Comparison of ENCODE assay signal across 17 mouse cellular contexts in genomic region chr3:27494698-27495097, GRCm38 (mm10).
DNase-seq lines count a peak whose midpoint lies in the region; ATAC-seq and TF ChIP-seq lines count a peak whose summit lies in the region.
"Had no signal": no experiment of that assay in that cellular context is flagged by ENCODE, and none has a peak within 500 bp of the region (broad histone marks: within the 10 kb centered on the region; RNA-seq: fewer than 3 reads in every experiment).

No protein-coding gene starts in this region.

- DNase-seq in heart, embryonic 10.5 days (ENCODE audit: low spot score), result no peak
- DNase-seq in brain, embryonic 14.5 days (ENCODE audit: low read depth), result peak; percentile 13
- DNase-seq in cerebellum, postnatal 36 days, result no peak
- DNase-seq: adrenal gland, postnatal 10 days; adrenal gland, postnatal 25 days; cerebellum, adult 11-12 months; cerebellum, adult 2 months; cerebellum, adult 9-10 months; cerebellum, postnatal 25 days; embryo, embryonic 11 days; forebrain, postnatal 0 days had no signal

- peaks cover 34% of the 10 kb centered on the region for H3K36me3 ChIP-seq in heart, embryonic 15.5 days
- H3K36me3 ChIP-seq in heart, embryonic 10.5 days, result peaks cover 40% of the 10 kb centered on the region
- H3K36me3 ChIP-seq: forebrain, embryonic 15.5 days had no signal

- no peaks in the 10 kb centered on the region for H3K27me3 ChIP-seq in heart, embryonic 15.5 days
- no peaks in the 10 kb centered on the region for H3K27me3 ChIP-seq in heart, embryonic 10.5 days (ENCODE audit: insufficient read depth, poor library complexity, severe bottlenecking)
- H3K27me3 ChIP-seq: embryonic facial prominence, embryonic 13.5 days; embryonic facial prominence, embryonic 15.5 days; forebrain, embryonic 13.5 days; forebrain, embryonic 15.5 days had no signal

- no peaks in the 10 kb centered on the region for H3K9me3 ChIP-seq in heart, embryonic 15.5 days (replicated peaks)
- H3K9me3 ChIP-seq in heart, embryonic 10.5 days, result no peaks in the 10 kb centered on the region
- H3K9me3 ChIP-seq: embryonic facial prominence, embryonic 13.5 days; embryonic facial prominence, embryonic 15.5 days; forebrain, embryonic 13.5 days; forebrain, embryonic 15.5 days had no signal

- no peak overlapping the region for H3K9ac ChIP-seq in heart, embryonic 15.5 days
- H3K9ac ChIP-seq: embryonic facial prominence, embryonic 13.5 days; embryonic facial prominence, embryonic 15.5 days; forebrain, embryonic 13.5 days; forebrain, embryonic 15.5 days; forebrain, postnatal 0 days had no signal

- H3K4me2 ChIP-seq in heart, embryonic 15.5 days, result no peak overlapping the region
- H3K4me2 ChIP-seq: embryonic facial prominence, embryonic 13.5 days; embryonic facial prominence, embryonic 15.5 days; forebrain, embryonic 13.5 days; forebrain, embryonic 15.5 days had no signal

- no peak for TF ChIP-seq CTCF in brain, embryonic 14.5 days (IDR thresholded peaks at IDR 0.05; ENCODE audit: borderline replicate concordance, extremely low read depth, insufficient read depth, insufficient read length)
- no peak for TF ChIP-seq CTCF in embryonic fibroblast, embryonic 13.5 days (IDR thresholded peaks at IDR 0.05; ENCODE audit: borderline replicate concordance, insufficient read depth, low read length)

- 59% methylated on average over 6 of the region's 6 CpGs for WGBS in heart, embryonic 15.5 days
- WGBS in heart, embryonic 10.5 days, result 71% methylated on average over 6 of the region's 6 CpGs

- peak overlapping the region; percentile 29; the same call in 1 of the 2 replicates for H3K27ac ChIP-seq in heart, embryonic 15.5 days
- no peak overlapping the region for H3K27ac ChIP-seq in heart, embryonic 10.5 days
- 0 out of 2 replicates have a peak overlapping the region, but pooled peaks have one; percentile 12 for H3K27ac ChIP-seq in embryonic fibroblast, embryonic 13.5 days (ENCODE audit: insufficient read depth, low read length)
- H3K27ac ChIP-seq: embryonic facial prominence, embryonic 13.5 days; embryonic facial prominence, embryonic 15.5 days; forebrain, embryonic 13.5 days; forebrain, embryonic 15.5 days had no signal

- peaks cover 30% of the 10 kb centered on the region for H3K4me1 ChIP-seq in heart, embryonic 15.5 days (replicated peaks)
- H3K4me1 ChIP-seq in heart, embryonic 10.5 days, result peaks cover 22% of the 10 kb centered on the region
- H3K4me1 ChIP-seq in embryonic fibroblast, embryonic 13.5 days (ENCODE audit: control insufficient read depth, insufficient read depth, low read length), result no peaks in the 10 kb centered on the region
- H3K4me1 ChIP-seq: embryonic facial prominence, embryonic 15.5 days; forebrain, embryonic 15.5 days had no signal

- no peak for ATAC-seq in heart, embryonic 15.5 days (replicated peaks; ENCODE audit: insufficient number of reproducible peaks, insufficient read depth, low FRiP score, low read depth)
- ATAC-seq: forebrain, embryonic 15.5 days; forebrain, postnatal 0 days had no signal

- TF ChIP-seq POLR2A in brain, embryonic 14.5 days (IDR thresholded peaks at IDR 0.05; ENCODE audit: borderline replicate concordance, extremely low read depth, insufficient read depth, insufficient read length, poor library complexity, severe bottlenecking), result no peak
- TF ChIP-seq POLR2A in embryonic fibroblast, embryonic 13.5 days (IDR thresholded peaks at IDR 0.05; ENCODE audit: low read depth, low read length), result no peak

- H3K4me3 ChIP-seq in heart, embryonic 15.5 days, result no peak overlapping the region
- no peak overlapping the region for H3K4me3 ChIP-seq in heart, embryonic 10.5 days
- no peak overlapping the region for H3K4me3 ChIP-seq in embryonic fibroblast, embryonic 13.5 days (ENCODE audit: insufficient read depth, low read length)
- H3K4me3 ChIP-seq: embryonic facial prominence, embryonic 13.5 days; embryonic facial prominence, embryonic 15.5 days; forebrain, embryonic 13.5 days; forebrain, embryonic 15.5 days had no signal
